Mouse (Mus musculus) brain, embryonic 14.5 days (tissue): ENCODE data around the gene Spata21.

Experiments used
- CTCF ChIP-seq: fragments of 200-500 bp; IDR thresholded peaks from 2 replicates; pipeline ENCODE4 v1.5.1; 2012; ENCODE audit warnings: inconsistent platforms, mild to moderate bottlenecking, moderate library complexity, borderline replicate concordance; ENCODE audit not compliant: insufficient read depth, insufficient read length; ENCODE audit errors: extremely low read depth
- POLR2A ChIP-seq: fragments of 200-500 bp; IDR thresholded peaks from 2 replicates; pipeline ENCODE4 v1.6.1; 2012; ENCODE audit warnings: mild to moderate bottlenecking, inconsistent platforms, borderline replicate concordance; ENCODE audit not compliant: poor library complexity, insufficient read depth, insufficient read length, severe bottlenecking; ENCODE audit errors: extremely low read depth

GRCm38 (mm10) chr4:141133227-141133626, 45.1 kb downstream of the Spata21 start:
- TF ChIP-seq CTCF (no peak), POLR2A (no peak)
